ENCODE assay signal across 10 mouse cellular contexts in genomic region chr6:85380901-85381647, GRCm38 (mm10). TPM values are rescaled to one million over a fixed set of nuclear protein-coding genes. Genes with fewer than 3 reads are reported as not detected.
DNase-seq lines count a peak whose midpoint lies in the region; ATAC-seq lines count a peak whose summit lies in the region.
"Had no signal": no experiment of that assay in that cellular context is flagged by ENCODE, and none has a peak within 500 bp of the region (broad histone marks: within the 10 kb centered on the region; RNA-seq: fewer than 3 reads in every experiment).

No protein-coding gene starts in this region.

- H3K27ac ChIP-seq in heart, embryonic 11.5 days (ENCODE audit: low read depth, low read length) = no peak overlapping the region
- peak overlapping the region; percentile 53; the same call in 1 of the 2 replicates for H3K27ac ChIP-seq in hindbrain, embryonic 10.5 days

- peaks cover 6% of the 10 kb centered on the region; the same call in 1 of the 2 replicates for H3K27me3 ChIP-seq in heart, embryonic 11.5 days (ENCODE audit: control insufficient read depth, insufficient read depth, low read length)
- peaks cover 37% of the 10 kb centered on the region for H3K27me3 ChIP-seq in hindbrain, embryonic 10.5 days (ENCODE audit: insufficient read depth, poor library complexity, severe bottlenecking)
- H3K27me3 ChIP-seq in megakaryocyte, embryonic 14.5 days (replicated peaks) = peaks cover 5% of the 10 kb centered on the region
- H3K27me3 ChIP-seq: Patski had no signal

- peak overlapping the region; percentile 56 for H3K9ac ChIP-seq in heart, embryonic 11.5 days (ENCODE audit: low read depth, low read length)

- peak; percentile 27; the same call in 1 of the 2 replicates for ATAC-seq in heart, embryonic 11.5 days (replicated peaks; ENCODE audit: insufficient number of reproducible peaks, low FRiP score, low TSS enrichment)

- intact Hi-C loops in heart, postnatal 25 days (cut with DNase I) = loop anchor here (1.0 kb wide), 1 partner anchor 35 kb away; no protein-coding TSS in a partner anchor

- DNase-seq in heart, postnatal 25 days (ENCODE audit: low spot score) = no peak
- DNase-seq in MEL-GATA-1-ER (ENCODE audit: extremely low read depth, low read depth) (peak; percentile 74), MN1 (ENCODE audit: low spot score) (no peak)
- DNase-seq in hindbrain, embryonic 10.5 days (ENCODE audit: low spot score) = no peak
- DNase-seq in right cerebral cortex, adult 18-20 months = no peak
- DNase-seq in cerebellum, adult 11 months = no peak

- peaks cover 7% of the 10 kb centered on the region for H3K4me1 ChIP-seq in heart, embryonic 11.5 days (ENCODE audit: control insufficient read depth, insufficient read depth, low read length)
- H3K4me1 ChIP-seq in hindbrain, embryonic 10.5 days (replicated peaks) = peaks cover 17% of the 10 kb centered on the region
- H3K4me1 ChIP-seq in megakaryocyte, embryonic 14.5 days = peaks cover 52% of the 10 kb centered on the region

- peak overlapping the region; percentile 19 for H3K4me3 ChIP-seq in heart, embryonic 11.5 days (ENCODE audit: low read depth, low read length)
- peak overlapping the region; percentile 36 for H3K4me3 ChIP-seq in hindbrain, embryonic 10.5 days
- H3K4me3 ChIP-seq in megakaryocyte, embryonic 14.5 days (replicated peaks) = peak overlapping the region; percentile 46

- H3K4me2 ChIP-seq in heart, embryonic 11.5 days = peak overlapping the region; percentile 61

- 13% methylated on average over 17 of the region's 17 CpGs for WGBS in heart, embryonic 11.5 days (ENCODE audit: insufficient replicate concordance)
- WGBS in hindbrain, embryonic 10.5 days = 20% methylated on average over 17 of the region's 17 CpGs

- no peaks in the 10 kb centered on the region for H3K36me3 ChIP-seq in heart, embryonic 11.5 days (ENCODE audit: control insufficient read depth, insufficient read depth, low read length)
- no peaks in the 10 kb centered on the region for H3K36me3 ChIP-seq in hindbrain, embryonic 10.5 days
- H3K36me3 ChIP-seq in megakaryocyte, embryonic 14.5 days (replicated peaks; ENCODE audit: low read length) = no peaks in the 10 kb centered on the region

- H3K9me3 ChIP-seq in heart, embryonic 11.5 days (replicated peaks; ENCODE audit: control insufficient read depth, low read length) = no peaks in the 10 kb centered on the region
- no peaks in the 10 kb centered on the region for H3K9me3 ChIP-seq in hindbrain, embryonic 10.5 days
- peaks cover 5% of the 10 kb centered on the region for H3K9me3 ChIP-seq in megakaryocyte, embryonic 14.5 days

RNA-seq across cellular contexts. Expression of gene Rab11fip5, which starts 6.6 kb away (rescaled TPM):
- 16.1 and 17.5 TPM in 2 replicates for polyA plus RNA-seq in heart, embryonic 11.5 days (2014; fragmentation: Nextera tagmentation; extraction: Ambion mirVana)
- 10 to 100 TPM; 59.9 to 68.6 TPM for total RNA-seq in heart, postnatal 25 days (2021)
- polyA plus RNA-seq in hindbrain, embryonic 10.5 days (2016; fragmentation: Nextera tagmentation; extraction: Ambion mirVana) = 3.9 and 5.8 TPM in 2 replicates
- 1.0 and 4.4 TPM in 2 replicates for polyA plus RNA-seq in megakaryocyte, embryonic 14.5 days (2012; ENCODE audit: insufficient read depth, low replicate concordance)

RNA-seq across cellular contexts. Expression of gene Noto, which starts 42.6 kb away (rescaled TPM):
- not detected in 2 replicates for polyA plus RNA-seq in heart, embryonic 11.5 days (2014; fragmentation: Nextera tagmentation; extraction: Ambion mirVana)
- total RNA-seq in heart, postnatal 25 days (2021) = not detected
- not detected in 2 replicates for polyA plus RNA-seq in hindbrain, embryonic 10.5 days (2016; fragmentation: Nextera tagmentation; extraction: Ambion mirVana)
- not detected in 2 replicates for polyA plus RNA-seq in megakaryocyte, embryonic 14.5 days (2012; ENCODE audit: insufficient read depth, low replicate concordance)
- total RNA-seq: left cerebral cortex, postnatal 10 days had no signal
- polyA plus RNA-seq: Patski had no signal

RNA-seq across cellular contexts. Expression of gene Sfxn5, which starts 47.9 kb away (rescaled TPM):
- polyA plus RNA-seq in heart, embryonic 11.5 days (2014; fragmentation: Nextera tagmentation; extraction: Ambion mirVana) = 3.6 and 5.6 TPM in 2 replicates
- 1 to 10 TPM; 4.6 to 4.8 TPM for total RNA-seq in heart, postnatal 25 days (2021)
- 8.0 and 9.4 TPM in 2 replicates for polyA plus RNA-seq in hindbrain, embryonic 10.5 days (2016; fragmentation: Nextera tagmentation; extraction: Ambion mirVana)
- polyA plus RNA-seq in megakaryocyte, embryonic 14.5 days (2012; ENCODE audit: insufficient read depth, low replicate concordance) = 0.72 TPM in 1 of 2 replicates, not detected in the other

RNA-seq across cellular contexts. Expression of gene Smyd5, which starts 50.7 kb away (rescaled TPM):
- polyA plus RNA-seq in heart, embryonic 11.5 days (2014; fragmentation: Nextera tagmentation; extraction: Ambion mirVana) = 38.8 and 42.5 TPM in 2 replicates
- 1 to 10 TPM; 6.5 to 8.7 TPM for total RNA-seq in heart, postnatal 25 days (2021)
- polyA plus RNA-seq in hindbrain, embryonic 10.5 days (2016; fragmentation: Nextera tagmentation; extraction: Ambion mirVana) = 69.3 and 82.0 TPM in 2 replicates
- polyA plus RNA-seq in megakaryocyte, embryonic 14.5 days (2012; ENCODE audit: insufficient read depth, low replicate concordance) = 6.2 and 7.5 TPM in 2 replicates
